8 mouse cellular contexts compared by ENCODE assay signal in genomic region chr12:113099470-113100237, GRCm38 (mm10). TPM values are rescaled to one million over a fixed set of nuclear protein-coding genes. Genes with fewer than 3 reads are reported as not detected.
DNase-seq lines count a peak whose midpoint lies in the region; ATAC-seq and TF ChIP-seq lines count a peak whose summit lies in the region.

No protein-coding gene starts in this region.

- H3K79me2 ChIP-seq in C2C12 (ENCODE audit: control insufficient read depth, insufficient read depth) = peaks cover 73% of the 10 kb centered on the region

- 28% methylated on average over 6 of the region's 6 CpGs for WGBS in cerebellum, adult 2 months
- WGBS in forebrain, embryonic 15.5 days = 30% methylated on average over 6 of the region's 6 CpGs
- 15% methylated on average over 6 of the region's 6 CpGs for WGBS in liver, embryonic 12.5 days (ENCODE audit: insufficient replicate concordance)

- H3K9me3 ChIP-seq in forebrain, embryonic 15.5 days = no peaks in the 10 kb centered on the region
- H3K9me3 ChIP-seq in liver, embryonic 12.5 days (replicated peaks) = no peaks in the 10 kb centered on the region

- no peak for TF ChIP-seq POLR2A in cerebellum, adult 2 months (IDR thresholded peaks at IDR 0.05; ENCODE audit: borderline replicate concordance, insufficient read depth, low read length)

- peaks cover 33% of the 10 kb centered on the region for H3K4me1 ChIP-seq in cerebellum, adult 2 months (ENCODE audit: control insufficient read depth, insufficient read depth, low read length)
- peaks cover 41% of the 10 kb centered on the region for H3K4me1 ChIP-seq in forebrain, embryonic 15.5 days
- H3K4me1 ChIP-seq in liver, embryonic 12.5 days = peaks cover 73% of the 10 kb centered on the region

- peaks cover 60% of the 10 kb centered on the region for H3K79me3 ChIP-seq in C2C12 (ENCODE audit: low read depth)

- H3K4me3 ChIP-seq in cerebellum, adult 2 months (replicated peaks; ENCODE audit: insufficient read depth, low read depth, low read length) = peak overlapping the region; percentile 60
- peak overlapping the region; percentile 71 for H3K4me3 ChIP-seq in C2C12 (ENCODE audit: insufficient read depth, poor library complexity, severe bottlenecking)
- peak overlapping the region; percentile 98 for H3K4me3 ChIP-seq in forebrain, embryonic 15.5 days
- H3K4me3 ChIP-seq in liver, embryonic 12.5 days = peak overlapping the region; percentile 98

- peak overlapping the region; percentile 97 for H3ac ChIP-seq in C2C12 (ENCODE audit: control insufficient read depth, insufficient read length, low read depth)

- no peaks in the 10 kb centered on the region for H3K27me3 ChIP-seq in cerebellum, adult 2 months (ENCODE audit: control insufficient read depth, insufficient read depth, low read length)
- H3K27me3 ChIP-seq in C2C12 (ENCODE audit: control insufficient read depth, insufficient read depth, insufficient read length) = no peaks in the 10 kb centered on the region
- H3K27me3 ChIP-seq in forebrain, embryonic 15.5 days = no peaks in the 10 kb centered on the region
- H3K27me3 ChIP-seq in liver, embryonic 12.5 days (replicated peaks) = peaks cover 27% of the 10 kb centered on the region

- no peak for TF ChIP-seq CTCF in cerebellum, adult 2 months (IDR thresholded peaks at IDR 0.05; ENCODE audit: borderline replicate concordance, insufficient read depth, low read depth, low read length)
- no peak for TF ChIP-seq CTCF in C2C12 (IDR thresholded peaks at IDR 0.05; ENCODE audit: control insufficient read depth, insufficient read depth, insufficient read length)

- no peak for ATAC-seq in forebrain, embryonic 15.5 days (replicated peaks)
- 0 out of 2 replicates have a peak, but pooled peaks have one; percentile 25 for ATAC-seq in liver, embryonic 12.5 days

- H3K9ac ChIP-seq in forebrain, embryonic 15.5 days (replicated peaks) = peak overlapping the region; percentile 100
- H3K9ac ChIP-seq in liver, embryonic 12.5 days = peak overlapping the region; percentile 99

- no peak for DNase-seq in cerebellum, adult 2 months
- DNase-seq in cerebellum, postnatal 14 days = no peak
- no peak for DNase-seq in ovary, postnatal 36 days (ENCODE audit: low spot score)
- DNase-seq in spleen, postnatal 14 days (ENCODE audit: low spot score in 2 of 2) = no peak
- no peak for DNase-seq in frontal cortex, postnatal 36 days (ENCODE audit: low spot score in 2 of 2)

- H3K27ac ChIP-seq in cerebellum, adult 2 months (ENCODE audit: insufficient read depth, low read length) = no peak overlapping the region
- H3K27ac ChIP-seq in forebrain, embryonic 15.5 days (replicated peaks) = no peak overlapping the region; the same call in 1 of the 2 replicates
- peak overlapping the region; percentile 88 for H3K27ac ChIP-seq in liver, embryonic 12.5 days

- H3K4me2 ChIP-seq in forebrain, embryonic 15.5 days (replicated peaks) = peak overlapping the region; percentile 92
- peak overlapping the region; percentile 98 for H3K4me2 ChIP-seq in liver, embryonic 12.5 days

- H3K36me3 ChIP-seq in C2C12 (ENCODE audit: control insufficient read depth, insufficient read depth) = peaks cover 6% of the 10 kb centered on the region
- H3K36me3 ChIP-seq in forebrain, embryonic 15.5 days = no peaks in the 10 kb centered on the region
- peaks cover 28% of the 10 kb centered on the region for H3K36me3 ChIP-seq in liver, embryonic 12.5 days

TF ChIP-seq in C2C12, 6 proteins besides CTCF, POLR2A, EP300 and RAD21:
- TF ChIP-seq FOSL1 (IDR thresholded peaks at IDR 0.05; ENCODE audit: insufficient read depth, low read length, poor library complexity, severe bottlenecking) (no peak), MYOG (IDR thresholded peaks at IDR 0.05; ENCODE audit: control insufficient read depth, extremely low read depth, insufficient read length) (no peak), MAX (IDR thresholded peaks at IDR 0.05) (no peak), MYOD1 (IDR thresholded peaks at IDR 0.05; ENCODE audit: control insufficient read depth, insufficient read length, low read depth) (no peak), CEBPB (IDR thresholded peaks at IDR 0.05; ENCODE audit: low read depth) (no peak), USF1 (IDR thresholded peaks at IDR 0.05; ENCODE audit: low read depth) (no peak)
TF ChIP-seq in C2C12: peak in this region for 0.

RNA-seq across cellular contexts. Expression of gene Mta1, which starts 1.6 kb away (rescaled TPM):
- 60.4 and 61.4 TPM in 2 replicates for polyA plus RNA-seq in cerebellum, adult 2 months (2012; rRNA removed)
- 90.8 TPM for polyA plus RNA-seq in C2C12 (2012; fragmentation: generic; extraction: Trizol)
- polyA plus RNA-seq in forebrain, embryonic 15.5 days (2015; fragmentation: Nextera tagmentation; extraction: Ambion mirVana) = 15.2 and 17.9 TPM in 2 replicates
- 7.2 and 7.7 TPM in 2 replicates for polyA plus RNA-seq in liver, embryonic 12.5 days (2016; fragmentation: Nextera tagmentation; extraction: Ambion mirVana)

RNA-seq across cellular contexts. Expression of gene Tex22, which starts 25.4 kb away (rescaled TPM):
- 0.25 and 0.30 TPM in 2 replicates for polyA plus RNA-seq in cerebellum, adult 2 months (2012; rRNA removed)
- polyA plus RNA-seq in C2C12 (2012; fragmentation: generic; extraction: Trizol) = not detected
- polyA plus RNA-seq in forebrain, embryonic 15.5 days (2015; fragmentation: Nextera tagmentation; extraction: Ambion mirVana) = 0.18 and 0.37 TPM in 2 replicates
- not detected in 2 replicates for polyA plus RNA-seq in liver, embryonic 12.5 days (2016; fragmentation: Nextera tagmentation; extraction: Ambion mirVana)

RNA-seq across cellular contexts. Expression of gene Crip2, which starts 40.4 kb away (rescaled TPM):
- 66.2 and 67.0 TPM in 2 replicates for polyA plus RNA-seq in cerebellum, adult 2 months (2012; rRNA removed)
- 775 TPM for polyA plus RNA-seq in C2C12 (2012; fragmentation: generic; extraction: Trizol)
- polyA plus RNA-seq in forebrain, embryonic 15.5 days (2015; fragmentation: Nextera tagmentation; extraction: Ambion mirVana) = 407 and 414 TPM in 2 replicates
- polyA plus RNA-seq in liver, embryonic 12.5 days (2016; fragmentation: Nextera tagmentation; extraction: Ambion mirVana) = 52.1 and 53.5 TPM in 2 replicates

RNA-seq across cellular contexts. Expression of gene Crip1, which starts 46.5 kb away (rescaled TPM):
- 44.5 and 55.5 TPM in 2 replicates for polyA plus RNA-seq in cerebellum, adult 2 months (2012; rRNA removed)
- 1,644 TPM for polyA plus RNA-seq in C2C12 (2012; fragmentation: generic; extraction: Trizol)
- polyA plus RNA-seq in forebrain, embryonic 15.5 days (2015; fragmentation: Nextera tagmentation; extraction: Ambion mirVana) = 29.1 and 31.5 TPM in 2 replicates
- polyA plus RNA-seq in liver, embryonic 12.5 days (2016; fragmentation: Nextera tagmentation; extraction: Ambion mirVana) = 96.9 and 99.8 TPM in 2 replicates

RNA-seq across cellular contexts. Expression of gene Tedc1, which starts 56.6 kb away (rescaled TPM):
- 1.1 and 1.6 TPM in 2 replicates for polyA plus RNA-seq in cerebellum, adult 2 months (2012; rRNA removed)
- 23.8 TPM for polyA plus RNA-seq in C2C12 (2012; fragmentation: generic; extraction: Trizol)
- 22.6 and 24.9 TPM in 2 replicates for polyA plus RNA-seq in forebrain, embryonic 15.5 days (2015; fragmentation: Nextera tagmentation; extraction: Ambion mirVana)
- 18.3 and 18.5 TPM in 2 replicates for polyA plus RNA-seq in liver, embryonic 12.5 days (2016; fragmentation: Nextera tagmentation; extraction: Ambion mirVana)
